Mouse (Mus musculus) spleen, adult 2 months (tissue): ENCODE results near the gene Fam110c.

Experiments used
- CTCF ChIP-seq: fragments of 200-500 bp; IDR thresholded peaks from 2 replicates; pipeline ENCODE4 v1.5.1; 2011; ENCODE audit warnings: mild to moderate bottlenecking, inconsistent platforms; ENCODE audit not compliant: insufficient read depth, insufficient read length, insufficient replicate concordance; ENCODE audit errors: extremely low read depth
- POLR2A ChIP-seq: fragments of 200-500 bp; IDR thresholded peaks from 2 replicates; pipeline ENCODE4 v1.6.1; 2011; ENCODE audit warnings: low read depth, low read length, inconsistent platforms

GRCm38 (mm10) chr12:31092481-31092880 is 18.8 kb downstream of the Fam110c start:
- TF ChIP-seq CTCF (no peak), POLR2A (no peak)
